Mouse (Mus musculus) lung, adult 2 months (tissue): ENCODE measurements around the gene Dlgap1. TPM values are rescaled to one million over a fixed set of nuclear protein-coding genes. Genes with fewer than 3 reads are reported as not detected.

Experiments
- DNase-seq: peaks from one replicate; pipeline ENCODE4 v3.0.0; 2022
- H3K4me1 ChIP-seq: fragments of 200-500 bp; 2 replicates; pipeline ENCODE4 v1.6.1; 2011; ENCODE audit warnings: low read length; ENCODE audit not compliant: control insufficient read depth, insufficient read depth
- H3K4me3 ChIP-seq: fragments of 200-500 bp; replicated peaks from 2 replicates; pipeline ENCODE3; 2011; ENCODE audit warnings: low read depth, mild to moderate bottlenecking, control low read depth, low read length; ENCODE audit errors: extremely low read depth
- CTCF ChIP-seq: fragments of 200-500 bp; IDR thresholded peaks from 2 replicates; pipeline ENCODE4 v1.5.1; 2011; ENCODE audit warnings: mild to moderate bottlenecking, low read length, control low read depth; ENCODE audit not compliant: insufficient read depth
- POLR2A ChIP-seq: fragments of 200-500 bp; IDR thresholded peaks from 2 replicates; pipeline ENCODE4 v1.6.1; 2011; ENCODE audit warnings: low read depth, mild to moderate bottlenecking, control low read depth, low read length, borderline replicate concordance; ENCODE audit errors: extremely low read depth
- WGBS: fragments of 180-500 bp; shearing (Covaris S2); methylation state at CpG from one replicate; pipeline ENCODE4 v1.1.7; 2018; 5-methylcytosine and 5-hydroxymethylcytosine counted together
- polyA plus RNA-seq: library from polyadenylated mRNA; depleted of rRNA; stranded (reverse); fragments of >200 nt; gene quantifications from 2 replicates; pipeline ENCODE4 v1.2.3, GENCODE M21; 2012

Dlgap1 gene
- polyA plus RNA-seq, 1 experiment, result 0.63 TPM

- DNase-seq, result no peak
- no peak for TF ChIP-seq CTCF
- TF ChIP-seq POLR2A, result no peak
- WGBS, result 61% methylated on average over 6 of the region's 6 CpGs
These were observed 695.1 kb downstream of the Dlgap1 start for GRCm38 (mm10) chr17:70663992-70664391.

GRCm38 (mm10) chr17:70664484-70665040 is 695.7 kb downstream of the Dlgap1 start:
- TF ChIP-seq POLR2A, result no peak
- no peaks in the 10 kb centered on the region for H3K4me1 ChIP-seq
- H3K4me3 ChIP-seq, result no peak overlapping the region
- DNase-seq, result no peak

More at GRCm38 (mm10) chr17:70663992-70664391, 695.1 kb downstream of the Dlgap1 start:
- Histone ChIP-seq H3K4me1 (no peaks in the 10 kb centered on the region), H3K4me3 (no peak overlapping the region)

- Histone ChIP-seq H3K4me1 (no peaks in the 10 kb centered on the region), H3K4me3 (no peak overlapping the region)
- DNase-seq, result no peak
- WGBS, result 86% methylated on average over 13 of the region's 13 CpGs
- no peak for TF ChIP-seq CTCF
- TF ChIP-seq POLR2A, result no peak
These were observed 705.1 kb downstream of the Dlgap1 start for GRCm38 (mm10) chr17:70673985-70674384.

- WGBS, result 45% methylated on average over 2 of the region's 2 CpGs
These were observed 707.6 kb downstream of the Dlgap1 start for GRCm38 (mm10) chr17:70676522-70676921.

GRCm38 (mm10) chr17:70683561-70684167 is 714.8 kb downstream of the Dlgap1 start:
- no peak overlapping the region for H3K4me3 ChIP-seq
- peak; percentile 66 for DNase-seq
- peak; percentile 91 for TF ChIP-seq CTCF
- no peak for TF ChIP-seq POLR2A
- 12% methylated on average over 15 of the region's 15 CpGs for WGBS
- no peaks in the 10 kb centered on the region for H3K4me1 ChIP-seq

More at GRCm38 (mm10) chr17:70676522-70676921, 707.6 kb downstream of the Dlgap1 start:
- TF ChIP-seq CTCF, result no peak
- no peak for TF ChIP-seq POLR2A
- no peak for DNase-seq
- Histone ChIP-seq H3K4me3 (no peak overlapping the region), H3K4me1 (no peaks in the 10 kb centered on the region)

- TF ChIP-seq CTCF (no peak), POLR2A (no peak)
- DNase-seq, result no peak
- WGBS, result 71% methylated on average over 6 of the region's 6 CpGs
- H3K4me3 ChIP-seq, result no peak overlapping the region
- H3K4me1 ChIP-seq, result no peaks in the 10 kb centered on the region
These were observed 721.3 kb downstream of the Dlgap1 start for GRCm38 (mm10) chr17:70690174-70690573.

- TF ChIP-seq POLR2A (no peak), CTCF (no peak)
These were observed 721.7 kb downstream of the Dlgap1 start for GRCm38 (mm10) chr17:70690598-70690997.

GRCm38 (mm10) chr17:70706976-70707818 is 738.3 kb downstream of the Dlgap1 start:
- H3K4me3 ChIP-seq, result no peak overlapping the region
- TF ChIP-seq CTCF (peak; percentile 90), POLR2A (no peak)
- peak; percentile 79 for DNase-seq
- WGBS, result 5% methylated on average over 28 of the region's 28 CpGs
- H3K4me1 ChIP-seq, result no peaks in the 10 kb centered on the region; the same call in 1 of the 2 replicates

More at GRCm38 (mm10) chr17:70690598-70690997, 721.7 kb downstream of the Dlgap1 start:
- WGBS, result 72% methylated on average over 8 of the region's 8 CpGs
- DNase-seq, result no peak
- Histone ChIP-seq H3K4me3 (no peak overlapping the region), H3K4me1 (no peaks in the 10 kb centered on the region)

- Histone ChIP-seq H3K4me1 (no peaks in the 10 kb centered on the region; the same call in 1 of the 2 replicates), H3K4me3 (no peak overlapping the region)
- TF ChIP-seq POLR2A (no peak), CTCF (no peak)
- DNase-seq, result no peak
- WGBS, result 31% methylated on average over 6 of the region's 6 CpGs
These were observed 738.9 kb downstream of the Dlgap1 start for GRCm38 (mm10) chr17:70707819-70708140.

- Histone ChIP-seq H3K4me3 (no peak overlapping the region), H3K4me1 (no peaks in the 10 kb centered on the region; the same call in 1 of the 2 replicates)
- DNase-seq, result no peak
- TF ChIP-seq CTCF (no peak), POLR2A (no peak)
- 24% methylated on average over 5 of the region's 5 CpGs for WGBS
These were observed 740.7 kb downstream of the Dlgap1 start for GRCm38 (mm10) chr17:70709545-70709944.

- Histone ChIP-seq H3K4me3 (no peak overlapping the region), H3K4me1 (no peaks in the 10 kb centered on the region)
- TF ChIP-seq CTCF (no peak), POLR2A (no peak)
- 62% methylated on average over 10 of the region's 10 CpGs for WGBS
- DNase-seq, result no peak
These were observed 744.6 kb downstream of the Dlgap1 start for GRCm38 (mm10) chr17:70713470-70713869.
